Mouse (Mus musculus): Measurements from ENCODE around the gene 1700013F07Rik. TPM values are rescaled to one million over a fixed set of nuclear protein-coding genes. Genes with fewer than 3 reads are reported as not detected.

The 1700013F07Rik gene
- total and polyA plus RNA-seq, 3 experiments = 0.38 to 2.5 (median 0.94) TPM

Other genes with a start within 250 kb of the 1700013F07Rik start
- not detected in 2 replicates for gene Mybphl, start 169.2 kb upstream of the 1700013F07Rik start, total RNA-seq (2012; rRNA removed)
- gene Mybphl, start 169.2 kb upstream of the 1700013F07Rik start, total RNA-seq (2014; rRNA removed) = not detected in 2 replicates
- not detected in 2 replicates for gene Mybphl, start 169.2 kb upstream of the 1700013F07Rik start, polyA plus RNA-seq (2012; ENCODE audit: insufficient read length, low read depth)
- gene Psrc1, start 150.3 kb upstream of the 1700013F07Rik start, total RNA-seq (2012; rRNA removed) = 76.2 and 89.1 TPM in 2 replicates
- 105 and 106 TPM in 2 replicates for gene Psrc1, start 150.3 kb upstream of the 1700013F07Rik start, total RNA-seq (2014; rRNA removed)
- gene Psrc1, start 150.3 kb upstream of the 1700013F07Rik start, polyA plus RNA-seq (2012; ENCODE audit: insufficient read length, low read depth) = 101 and 108 TPM in 2 replicates
- not detected in 2 replicates for gene Celsr2, start 118.6 kb upstream of the 1700013F07Rik start, total RNA-seq (2012; rRNA removed)
- not detected in 2 replicates for gene Celsr2, start 118.6 kb upstream of the 1700013F07Rik start, total RNA-seq (2014; rRNA removed)
- gene Celsr2, start 118.6 kb upstream of the 1700013F07Rik start, polyA plus RNA-seq (2012; ENCODE audit: insufficient read length, low read depth) = not detected in 2 replicates
- gene Sars, start 88.9 kb upstream of the 1700013F07Rik start, total RNA-seq (2012; rRNA removed) = 255 and 373 TPM in 2 replicates
- gene Sars, start 88.9 kb upstream of the 1700013F07Rik start, total RNA-seq (2014; rRNA removed) = 377 and 422 TPM in 2 replicates
- 394 and 470 TPM in 2 replicates for gene Sars, start 88.9 kb upstream of the 1700013F07Rik start, polyA plus RNA-seq (2012; ENCODE audit: insufficient read length, low read depth)
- gene 5330417C22Rik, start 2.4 kb downstream of the 1700013F07Rik start, total RNA-seq (2012; rRNA removed) = 0.13 and 0.17 TPM in 2 replicates
- 0.05 TPM in 1 of 2 replicates, not detected in the other for gene 5330417C22Rik, start 2.4 kb downstream of the 1700013F07Rik start, total RNA-seq (2014; rRNA removed)
- 0.26 and 0.27 TPM in 2 replicates for gene 5330417C22Rik, start 2.4 kb downstream of the 1700013F07Rik start, polyA plus RNA-seq (2012; ENCODE audit: insufficient read length, low read depth)
- gene Tmem167b, start 28.3 kb downstream of the 1700013F07Rik start, total RNA-seq (2012; rRNA removed) = 11.3 and 12.0 TPM in 2 replicates
- 18.4 and 18.7 TPM in 2 replicates for gene Tmem167b, start 28.3 kb downstream of the 1700013F07Rik start, total RNA-seq (2014; rRNA removed)
- 13.1 and 14.4 TPM in 2 replicates for gene Tmem167b, start 28.3 kb downstream of the 1700013F07Rik start, polyA plus RNA-seq (2012; ENCODE audit: insufficient read length, low read depth)
- gene Taf13, start 37.5 kb downstream of the 1700013F07Rik start, total RNA-seq (2012; rRNA removed) = 9.6 and 10.0 TPM in 2 replicates
- gene Taf13, start 37.5 kb downstream of the 1700013F07Rik start, total RNA-seq (2014; rRNA removed) = 10.3 and 12.0 TPM in 2 replicates
- gene Taf13, start 37.5 kb downstream of the 1700013F07Rik start, polyA plus RNA-seq (2012; ENCODE audit: insufficient read length, low read depth) = 19.7 and 20.9 TPM in 2 replicates
- 2.2 and 2.4 TPM in 2 replicates for gene Wdr47, start 57.1 kb downstream of the 1700013F07Rik start, total RNA-seq (2012; rRNA removed)
- gene Wdr47, start 57.1 kb downstream of the 1700013F07Rik start, total RNA-seq (2014; rRNA removed) = 1.7 and 2.7 TPM in 2 replicates
- 2.7 and 4.6 TPM in 2 replicates for gene Wdr47, start 57.1 kb downstream of the 1700013F07Rik start, polyA plus RNA-seq (2012; ENCODE audit: insufficient read length, low read depth)
- 31.6 and 38.9 TPM in 2 replicates for gene Clcc1, start 119.8 kb downstream of the 1700013F07Rik start, total RNA-seq (2012; rRNA removed)
- 51.4 and 53.0 TPM in 2 replicates for gene Clcc1, start 119.8 kb downstream of the 1700013F07Rik start, total RNA-seq (2014; rRNA removed)
- gene Clcc1, start 119.8 kb downstream of the 1700013F07Rik start, polyA plus RNA-seq (2012; ENCODE audit: insufficient read length, low read depth) = 36.3 and 36.5 TPM in 2 replicates
- 8.5 and 9.7 TPM in 2 replicates for gene Gpsm2, start 188.2 kb downstream of the 1700013F07Rik start, total RNA-seq (2012; rRNA removed)
- 10.4 TPM in 2 replicates for gene Gpsm2, start 188.2 kb downstream of the 1700013F07Rik start, total RNA-seq (2014; rRNA removed)
- 7.5 and 11.2 TPM in 2 replicates for gene Gpsm2, start 188.2 kb downstream of the 1700013F07Rik start, polyA plus RNA-seq (2012; ENCODE audit: insufficient read length, low read depth)
- gene Aknad1, start 205.5 kb downstream of the 1700013F07Rik start, total RNA-seq (2012; rRNA removed) = not detected in 2 replicates
- not detected in 2 replicates for gene Aknad1, start 205.5 kb downstream of the 1700013F07Rik start, total RNA-seq (2014; rRNA removed)
- gene Aknad1, start 205.5 kb downstream of the 1700013F07Rik start, polyA plus RNA-seq (2012; ENCODE audit: insufficient read length, low read depth) = not detected in 2 replicates

All from CH12.LX (cell line).